Mouse (Mus musculus): ENCODE measurements around the gene Gch1. TPM values are rescaled to one million over a fixed set of nuclear protein-coding genes. Genes with fewer than 3 reads are reported as not detected.

Gch1 gene
- polyA plus RNA-seq (2012; rRNA removed): 3.0 and 3.4 TPM in 2 replicates

GRCm38 (mm10) chr14:47188848-47189634 lies at the start of gene Gch1:
Gene Gch1 (minus strand): TSS chr14:47189413.
- peak; percentile 85 for DNase-seq (ENCODE audit: low read depth)
- TF ChIP-seq POLR2A (IDR thresholded peaks at IDR 0.05; ENCODE audit: borderline replicate concordance, extremely low read depth, insufficient read depth, insufficient read length, poor library complexity, severe bottlenecking): no peak
- TF ChIP-seq CTCF (IDR thresholded peaks at IDR 0.05; ENCODE audit: borderline replicate concordance, extremely low read depth, insufficient read depth, insufficient read length): peak; percentile 26; the same call in 1 of the 2 replicates

GRCm38 (mm10) chr14:47237286-47237685 lies 48.1 kb upstream of the Gch1 start:
- DNase-seq (ENCODE audit: low read depth): no peak
- no peak for TF ChIP-seq POLR2A (IDR thresholded peaks at IDR 0.05; ENCODE audit: borderline replicate concordance, extremely low read depth, insufficient read depth, insufficient read length, poor library complexity, severe bottlenecking)

GRCm38 (mm10) chr14:47236491-47236890 lies 47.3 kb upstream of the Gch1 start:
- DNase-seq (ENCODE audit: low read depth): no peak
- TF ChIP-seq POLR2A (IDR thresholded peaks at IDR 0.05; ENCODE audit: borderline replicate concordance, extremely low read depth, insufficient read depth, insufficient read length, poor library complexity, severe bottlenecking) (no peak), CTCF (IDR thresholded peaks at IDR 0.05; ENCODE audit: borderline replicate concordance, extremely low read depth, insufficient read depth, insufficient read length) (no peak)

- DNase-seq (ENCODE audit: low read depth): peak; percentile 13
- no peak for TF ChIP-seq POLR2A (IDR thresholded peaks at IDR 0.05; ENCODE audit: borderline replicate concordance, extremely low read depth, insufficient read depth, insufficient read length, poor library complexity, severe bottlenecking)
- no peak for TF ChIP-seq CTCF (IDR thresholded peaks at IDR 0.05; ENCODE audit: borderline replicate concordance, extremely low read depth, insufficient read depth, insufficient read length)
These were observed 45.5 kb upstream of the Gch1 start for GRCm38 (mm10) chr14:47234526-47235250.

- DNase-seq (ENCODE audit: low read depth): no peak
- TF ChIP-seq CTCF (IDR thresholded peaks at IDR 0.05; ENCODE audit: borderline replicate concordance, extremely low read depth, insufficient read depth, insufficient read length) (no peak), POLR2A (IDR thresholded peaks at IDR 0.05; ENCODE audit: borderline replicate concordance, extremely low read depth, insufficient read depth, insufficient read length, poor library complexity, severe bottlenecking) (no peak)
These were observed 44.8 kb upstream of the Gch1 start for GRCm38 (mm10) chr14:47234032-47234431.

- TF ChIP-seq POLR2A (IDR thresholded peaks at IDR 0.05; ENCODE audit: borderline replicate concordance, extremely low read depth, insufficient read depth, insufficient read length, poor library complexity, severe bottlenecking) (no peak), CTCF (IDR thresholded peaks at IDR 0.05; ENCODE audit: borderline replicate concordance, extremely low read depth, insufficient read depth, insufficient read length) (no peak)
- DNase-seq (ENCODE audit: low read depth): no peak
These were observed 44.4 kb upstream of the Gch1 start for GRCm38 (mm10) chr14:47233602-47234001.

- no peak for DNase-seq (ENCODE audit: low read depth)
- TF ChIP-seq POLR2A (IDR thresholded peaks at IDR 0.05; ENCODE audit: borderline replicate concordance, extremely low read depth, insufficient read depth, insufficient read length, poor library complexity, severe bottlenecking) (no peak), CTCF (IDR thresholded peaks at IDR 0.05; ENCODE audit: borderline replicate concordance, extremely low read depth, insufficient read depth, insufficient read length) (no peak)
These were observed 40.7 kb upstream of the Gch1 start for GRCm38 (mm10) chr14:47229796-47230376.

- no peak for DNase-seq (ENCODE audit: low read depth)
- TF ChIP-seq POLR2A (IDR thresholded peaks at IDR 0.05; ENCODE audit: borderline replicate concordance, extremely low read depth, insufficient read depth, insufficient read length, poor library complexity, severe bottlenecking) (no peak), CTCF (IDR thresholded peaks at IDR 0.05; ENCODE audit: borderline replicate concordance, extremely low read depth, insufficient read depth, insufficient read length) (no peak)
These were observed 36.7 kb upstream of the Gch1 start for GRCm38 (mm10) chr14:47225931-47226330.

- TF ChIP-seq CTCF (IDR thresholded peaks at IDR 0.05; ENCODE audit: borderline replicate concordance, extremely low read depth, insufficient read depth, insufficient read length) (0 out of 2 replicates have a peak, but pooled peaks have one; percentile 4), POLR2A (IDR thresholded peaks at IDR 0.05; ENCODE audit: borderline replicate concordance, extremely low read depth, insufficient read depth, insufficient read length, poor library complexity, severe bottlenecking) (no peak)
- peak; percentile 8 for DNase-seq (ENCODE audit: low read depth)
These were observed 35.5 kb upstream of the Gch1 start for GRCm38 (mm10) chr14:47224476-47225325.

- TF ChIP-seq CTCF (IDR thresholded peaks at IDR 0.05; ENCODE audit: borderline replicate concordance, extremely low read depth, insufficient read depth, insufficient read length) (no peak), POLR2A (IDR thresholded peaks at IDR 0.05; ENCODE audit: borderline replicate concordance, extremely low read depth, insufficient read depth, insufficient read length, poor library complexity, severe bottlenecking) (no peak)
- no peak for DNase-seq (ENCODE audit: low read depth)
These were observed 33.6 kb upstream of the Gch1 start for GRCm38 (mm10) chr14:47222631-47223450.
